Mouse (Mus musculus) stomach, postnatal 0 days (tissue): ENCODE measurements around the gene Ier5l.

Experiments
- CTCF ChIP-seq: IDR thresholded peaks from 2 replicates; pipeline ENCODE4 v1.5.1; 2016; ENCODE audit warnings: antibody characterized with exemption, low read depth, mild to moderate bottlenecking, moderate library complexity
- EP300 ChIP-seq: optimal IDR thresholded peaks from 2 replicates; pipeline ENCODE3; 2016; ENCODE audit warnings: antibody characterized with exemption

GRCm38 (mm10) chr2:30448371-30448770 is 25.6 kb downstream of the Ier5l start:
- TF ChIP-seq EP300 (no peak), CTCF (no peak)
